Mouse (Mus musculus): ENCODE data around the gene BC100530. TPM values are rescaled to one million over a fixed set of nuclear protein-coding genes. Genes with fewer than 3 reads are reported as not detected.
"Not testable (repeated sequence)": the region's sequence is repeated elsewhere in the genome, so short reads cannot be mapped to it uniquely, and the experiment has no call there.

The BC100530 gene
- polyA plus RNA-seq (2016; fragmentation: Nextera tagmentation; extraction: Ambion mirVana), result 0.39 TPM in 1 of 2 replicates, not detected in the other

DNA sequence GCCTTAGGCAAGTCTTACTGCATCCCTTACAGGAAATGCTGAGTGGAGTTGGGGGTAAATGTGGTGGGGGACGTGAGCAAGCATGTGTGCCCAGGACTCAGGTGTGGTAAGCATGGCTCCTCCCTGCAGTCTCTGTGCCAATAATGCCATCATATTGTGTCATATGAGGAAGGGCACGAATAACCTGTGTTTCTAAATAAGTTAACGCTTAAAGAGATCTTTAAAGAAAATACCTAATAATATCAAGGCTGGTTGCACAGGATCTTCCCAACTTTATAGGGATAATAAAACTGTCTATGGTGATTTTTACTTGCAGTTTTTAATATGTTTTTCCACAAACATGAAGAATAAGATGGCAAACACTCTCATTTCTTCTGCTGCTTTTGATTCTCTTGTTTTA, at the start of gene BC100530:
BC100530 (minus strand) TSS at position 101 of the 400 bp plus-strand sequence.
- H3K36me3 ChIP-seq (replicated peaks); H3K27me3 ChIP-seq (replicated peaks; ENCODE audit: low read depth, poor library complexity, severe bottlenecking); H3K27ac ChIP-seq (replicated peaks); H3K9me3 ChIP-seq; H3K4me1 ChIP-seq; DNase-seq (ENCODE audit: low spot score); H3K4me3 ChIP-seq: not testable (repeated sequence)
- WGBS, result 84% methylated on average over 3 of the region's 3 CpGs

DNA sequence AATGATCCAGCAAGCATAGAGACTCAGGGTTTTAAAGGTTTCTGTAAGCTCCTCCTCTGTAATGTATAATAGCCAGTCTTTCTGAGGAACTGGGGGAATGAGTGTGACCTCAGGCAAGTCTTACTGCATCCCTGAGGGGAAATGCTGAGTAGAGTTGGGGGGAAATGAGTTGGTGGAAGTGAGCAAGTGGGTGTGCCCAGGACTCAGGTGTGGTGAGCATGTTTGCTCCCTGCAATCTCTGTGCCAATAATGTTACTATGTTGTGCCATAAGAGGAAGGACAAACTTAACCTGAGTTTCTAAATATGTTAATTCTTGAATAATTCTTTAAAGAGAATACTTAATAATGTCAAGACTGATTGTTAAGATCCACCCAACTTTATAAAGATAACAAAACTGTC, 40.8 kb upstream of the BC100530 start, which contains the start of gene Stfa2:
Stfa2 (minus strand) TSS at position 101 of the 400 bp plus-strand sequence.
- no peaks in the 10 kb centered on the region for H3K9me3 ChIP-seq

DNA sequence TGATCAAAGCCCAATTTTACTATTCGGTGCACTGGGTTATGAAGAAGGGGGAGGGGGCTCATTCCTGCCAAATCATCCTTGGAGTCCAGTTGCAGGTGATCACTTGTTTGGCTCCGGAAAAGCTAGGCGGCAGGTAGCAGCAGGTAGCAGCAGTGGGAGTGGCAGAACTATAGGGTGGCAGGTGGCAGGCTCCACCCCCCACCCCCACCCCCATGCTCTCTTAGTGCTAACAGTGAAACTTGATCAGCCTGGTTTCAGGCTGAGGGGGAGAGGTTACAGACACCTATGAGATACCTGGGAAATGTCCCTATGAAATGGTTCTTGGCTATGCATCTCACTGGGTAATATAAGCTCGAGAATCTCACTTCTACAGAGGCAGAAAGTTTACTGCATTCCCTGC, 21.5 kb upstream of the BC100530 start:
- WGBS, result 18% methylated on average over 4 of the region's 4 CpGs
- Histone ChIP-seq H3K4me3 (no peak overlapping the region), H3K27ac (replicated peaks) (no peak overlapping the region), H3K9me3 (no peaks in the 10 kb centered on the region), H3K36me3 (replicated peaks) (no peaks in the 10 kb centered on the region), H3K4me1 (no peaks in the 10 kb centered on the region), H3K27me3 (replicated peaks; ENCODE audit: low read depth, poor library complexity, severe bottlenecking) (no peaks in the 10 kb centered on the region)
- peak; percentile 12 for DNase-seq (ENCODE audit: low spot score)

More for the DNA sequence above, 40.8 kb upstream of the BC100530 start, which contains the start of gene Stfa2:
- DNase-seq (ENCODE audit: low spot score), result no peak
- no peak within 1 kb of the TSS for H3K27ac ChIP-seq (replicated peaks)
- no peaks in the 10 kb centered on the region for H3K27me3 ChIP-seq (replicated peaks; ENCODE audit: low read depth, poor library complexity, severe bottlenecking)
- H3K4me1 ChIP-seq, result no peaks in the 10 kb centered on the region
- H3K4me3 ChIP-seq, result no peak within 1 kb of the TSS
- no peaks in the 10 kb centered on the region for H3K36me3 ChIP-seq (replicated peaks)

DNA sequence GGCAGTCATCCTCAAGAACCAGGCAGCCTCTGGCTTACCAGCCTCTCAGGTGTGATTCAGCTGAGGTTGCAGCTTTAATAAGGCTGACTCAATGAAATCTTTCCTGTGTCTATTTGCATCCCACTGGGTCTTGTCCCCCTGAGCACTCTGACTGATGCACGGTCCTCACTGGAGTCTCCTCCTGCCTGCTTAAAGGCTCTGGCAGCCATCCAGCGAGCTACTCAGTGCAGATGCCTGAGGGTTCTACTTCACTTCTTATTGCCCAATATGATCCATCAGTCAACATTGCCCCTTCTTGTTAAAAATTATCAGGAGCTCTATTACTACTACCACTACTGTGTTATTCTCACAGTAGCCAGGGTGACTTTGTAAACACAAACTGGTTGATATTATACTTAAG, 30.4 kb downstream of the BC100530 start:
- Histone ChIP-seq H3K36me3 (replicated peaks) (no peaks in the 10 kb centered on the region), H3K4me1 (no peaks in the 10 kb centered on the region), H3K27me3 (replicated peaks; ENCODE audit: low read depth, poor library complexity, severe bottlenecking) (no peaks in the 10 kb centered on the region), H3K27ac (replicated peaks) (no peak overlapping the region), H3K4me3 (no peak overlapping the region), H3K9me3 (no peaks in the 10 kb centered on the region)
- WGBS, result 77% methylated on average over 2 of the region's 2 CpGs
- DNase-seq (ENCODE audit: low spot score), result no peak

DNA sequence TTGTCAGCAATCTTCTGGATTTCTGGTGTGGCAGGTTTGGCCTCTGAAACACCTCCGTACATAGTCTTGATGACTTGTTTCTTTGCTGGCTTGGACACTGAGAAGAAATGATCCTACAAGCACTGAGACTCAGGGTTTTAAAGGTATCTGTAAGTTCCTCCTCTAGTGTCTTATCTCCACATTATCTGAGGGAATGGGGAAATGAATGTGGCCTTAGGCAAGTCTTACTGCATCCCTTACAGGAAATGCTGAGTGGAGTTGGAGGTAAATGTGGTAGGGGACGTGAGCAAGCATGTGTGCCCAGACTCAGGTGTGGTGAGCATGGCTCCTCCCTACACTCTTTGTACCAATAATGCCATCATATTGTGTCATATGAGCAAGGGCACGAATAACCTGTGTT, 33.3 kb downstream of the BC100530 start, which contains the start of gene BC117090:
BC117090 (minus strand) TSS at position 101 of the 400 bp plus-strand sequence.
- no peak for DNase-seq (ENCODE audit: low spot score)
- Histone ChIP-seq H3K36me3 (replicated peaks) (no peaks in the 10 kb centered on the region), H3K9me3 (no peaks in the 10 kb centered on the region), H3K4me3 (no peak within 1 kb of the TSS), H3K4me1 (no peaks in the 10 kb centered on the region), H3K27me3 (replicated peaks; ENCODE audit: low read depth, poor library complexity, severe bottlenecking) (no peaks in the 10 kb centered on the region), H3K27ac (replicated peaks) (no peak within 1 kb of the TSS)
- 78% methylated on average over 3 of the region's 3 CpGs for WGBS

DNA sequence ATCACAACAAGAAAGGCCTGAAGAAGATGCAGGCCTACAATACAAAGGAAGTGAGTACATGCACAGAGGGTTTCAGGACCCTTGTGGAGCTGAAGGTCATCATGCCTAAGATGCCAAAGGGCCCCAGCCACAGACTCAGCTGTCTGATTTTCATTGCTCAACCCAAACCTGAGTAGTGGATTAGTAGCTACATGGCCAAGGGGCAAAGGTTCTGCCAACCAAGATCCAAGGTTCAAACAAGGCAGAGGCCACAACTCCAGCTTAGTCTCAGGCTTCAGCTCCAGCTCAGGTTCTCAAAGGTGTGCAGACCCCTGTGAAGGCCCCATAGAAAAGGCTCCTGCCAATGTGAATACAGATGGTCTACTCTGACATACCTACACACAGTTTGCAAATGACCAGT, 48.3 kb downstream of the BC100530 start:
- no peaks in the 10 kb centered on the region for H3K4me1 ChIP-seq
- no peak for DNase-seq (ENCODE audit: low spot score)
- no peaks in the 10 kb centered on the region for H3K36me3 ChIP-seq (replicated peaks)
- no peaks in the 10 kb centered on the region for H3K27me3 ChIP-seq (replicated peaks; ENCODE audit: low read depth, poor library complexity, severe bottlenecking)
- H3K9me3 ChIP-seq, result no peaks in the 10 kb centered on the region
- no peak overlapping the region for H3K4me3 ChIP-seq
- H3K27ac ChIP-seq (replicated peaks), result no peak overlapping the region

DNA sequence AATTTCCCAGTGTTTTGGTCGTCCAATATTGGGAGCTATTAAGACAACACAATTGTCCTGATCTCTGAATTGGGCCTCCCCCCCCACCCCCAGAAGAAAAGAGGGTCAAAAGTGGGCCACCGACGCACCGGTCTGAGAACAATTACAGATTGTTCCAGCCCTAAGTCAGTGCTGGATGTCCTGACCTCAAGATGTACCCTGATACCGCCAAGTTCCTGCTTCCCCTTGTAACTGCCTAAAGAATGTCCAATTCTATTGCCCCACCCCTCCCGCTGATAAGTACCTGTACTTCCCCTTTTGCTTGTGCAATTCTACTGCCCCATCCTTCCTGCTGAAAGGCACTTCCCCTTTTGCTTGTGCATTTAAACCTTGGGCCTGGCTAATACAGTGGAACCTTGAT, 51.4 kb downstream of the BC100530 start:
- DNase-seq (ENCODE audit: low spot score); H3K36me3 ChIP-seq (replicated peaks); H3K4me1 ChIP-seq; H3K27ac ChIP-seq (replicated peaks); H3K9me3 ChIP-seq; H3K4me3 ChIP-seq; H3K27me3 ChIP-seq (replicated peaks; ENCODE audit: low read depth, poor library complexity, severe bottlenecking): not testable (repeated sequence)
- WGBS, result 79% methylated on average over 6 of the region's 6 CpGs

Other genes with a start within 250 kb of the BC100530 start
- 0.06 and 0.09 TPM in 2 replicates for gene Csta1, start 236.5 kb downstream of the BC100530 start, polyA plus RNA-seq (2016; fragmentation: Nextera tagmentation; extraction: Ambion mirVana)
- not detected in 2 replicates for gene Stfa2l1, start 210.9 kb downstream of the BC100530 start, polyA plus RNA-seq (2016; fragmentation: Nextera tagmentation; extraction: Ambion mirVana)
- not detected in 2 replicates for gene Gm5483, start 183.5 kb downstream of the BC100530 start, polyA plus RNA-seq (2016; fragmentation: Nextera tagmentation; extraction: Ambion mirVana)
- not detected in 2 replicates for gene Gm5416, start 157.3 kb downstream of the BC100530 start, polyA plus RNA-seq (2016; fragmentation: Nextera tagmentation; extraction: Ambion mirVana)
- gene 2010005H15Rik, start 146.3 kb downstream of the BC100530 start, polyA plus RNA-seq (2016; fragmentation: Nextera tagmentation; extraction: Ambion mirVana), result not detected in 2 replicates
- gene Stfa1, start 90.8 kb downstream of the BC100530 start, polyA plus RNA-seq (2016; fragmentation: Nextera tagmentation; extraction: Ambion mirVana), result 0.34 and 0.47 TPM in 2 replicates
- gene BC117090, start 33.4 kb downstream of the BC100530 start, polyA plus RNA-seq (2016; fragmentation: Nextera tagmentation; extraction: Ambion mirVana), result not detected in 2 replicates
- gene Stfa2, start 40.7 kb upstream of the BC100530 start, polyA plus RNA-seq (2016; fragmentation: Nextera tagmentation; extraction: Ambion mirVana), result not detected in 2 replicates
- not detected in 2 replicates for gene Stfa3, start 87.6 kb upstream of the BC100530 start, polyA plus RNA-seq (2016; fragmentation: Nextera tagmentation; extraction: Ambion mirVana)
- gene Casr, start 194.4 kb upstream of the BC100530 start, polyA plus RNA-seq (2016; fragmentation: Nextera tagmentation; extraction: Ambion mirVana), result 0.18 and 0.26 TPM in 2 replicates